Mouse (Mus musculus) thymus, postnatal 10 days (tissue): Measurements from ENCODE around the gene Rpl31.

ENCODE experiments used
- DNase-seq, 2 experiments: peaks; one replicate each; pipeline ENCODE4 v3.0.0; 2021; ENCODE audit warnings: low spot score in 2 of 2

Rpl31 gene

GRCm38 (mm10) chr1:39367045-39367444, 597 bp upstream of the Rpl31 start:
- DNase-seq = no peak

- peak in 1 of 2 experiments; percentile 25 for DNase-seq
These were observed 712 bp downstream of the Rpl31 start for GRCm38 (mm10) chr1:39368267-39368841.

GRCm38 (mm10) chr1:39370431-39370830, 2.8 kb downstream of the Rpl31 start:
- no peak for DNase-seq

GRCm38 (mm10) chr1:39372220-39372843, 4.7 kb downstream of the Rpl31 start:
- no peak for DNase-seq

- DNase-seq = no peak
These were observed 5.7 kb downstream of the Rpl31 start for GRCm38 (mm10) chr1:39373378-39373777.

- no peak for DNase-seq
These were observed 6.7 kb downstream of the Rpl31 start for GRCm38 (mm10) chr1:39374231-39374809.

GRCm38 (mm10) chr1:39376121-39376520, 8.5 kb downstream of the Rpl31 start:
- DNase-seq = no peak

- no peak for DNase-seq
These were observed 9.1 kb downstream of the Rpl31 start for GRCm38 (mm10) chr1:39376726-39377240.

GRCm38 (mm10) chr1:39378540-39378939, 10.9 kb downstream of the Rpl31 start:
- no peak for DNase-seq

GRCm38 (mm10) chr1:39379021-39379420, 11.4 kb downstream of the Rpl31 start:
- DNase-seq = no peak

- no peak for DNase-seq
These were observed 13.4 kb downstream of the Rpl31 start for GRCm38 (mm10) chr1:39381017-39381416.

- no peak for DNase-seq
These were observed 17.3 kb downstream of the Rpl31 start for GRCm38 (mm10) chr1:39384914-39385313.

- no peak for DNase-seq
These were observed 18.8 kb downstream of the Rpl31 start for GRCm38 (mm10) chr1:39386456-39386855.

- DNase-seq = no peak
These were observed 19.9 kb downstream of the Rpl31 start for GRCm38 (mm10) chr1:39387497-39387896.

GRCm38 (mm10) chr1:39388163-39388562, 20.5 kb downstream of the Rpl31 start:
- DNase-seq = no peak

- DNase-seq = no peak
These were observed 21.7 kb downstream of the Rpl31 start for GRCm38 (mm10) chr1:39389338-39389737.

- DNase-seq = no peak
These were observed 24.0 kb downstream of the Rpl31 start for GRCm38 (mm10) chr1:39391652-39392051.

GRCm38 (mm10) chr1:39392189-39392588, 24.5 kb downstream of the Rpl31 start:
- peak; percentile 56 to 83 for DNase-seq

GRCm38 (mm10) chr1:39393217-39393867, 25.7 kb downstream of the Rpl31 start:
- no peak for DNase-seq

- DNase-seq = no peak
These were observed 26.5 kb downstream of the Rpl31 start for GRCm38 (mm10) chr1:39394096-39394495.

GRCm38 (mm10) chr1:39394650-39395049, 27.0 kb downstream of the Rpl31 start:
- no peak for DNase-seq

GRCm38 (mm10) chr1:39396347-39396746, 28.7 kb downstream of the Rpl31 start:
- DNase-seq = no peak

- DNase-seq = no peak
These were observed 30.6 kb downstream of the Rpl31 start for GRCm38 (mm10) chr1:39398284-39398683.
